Mouse (Mus musculus): ENCODE data around the gene Rora. TPM values are rescaled to one million over a fixed set of nuclear protein-coding genes. Genes with fewer than 3 reads are reported as not detected.

The Rora gene
- polyA plus RNA-seq, 1 experiment: 0.86 TPM

DNA sequence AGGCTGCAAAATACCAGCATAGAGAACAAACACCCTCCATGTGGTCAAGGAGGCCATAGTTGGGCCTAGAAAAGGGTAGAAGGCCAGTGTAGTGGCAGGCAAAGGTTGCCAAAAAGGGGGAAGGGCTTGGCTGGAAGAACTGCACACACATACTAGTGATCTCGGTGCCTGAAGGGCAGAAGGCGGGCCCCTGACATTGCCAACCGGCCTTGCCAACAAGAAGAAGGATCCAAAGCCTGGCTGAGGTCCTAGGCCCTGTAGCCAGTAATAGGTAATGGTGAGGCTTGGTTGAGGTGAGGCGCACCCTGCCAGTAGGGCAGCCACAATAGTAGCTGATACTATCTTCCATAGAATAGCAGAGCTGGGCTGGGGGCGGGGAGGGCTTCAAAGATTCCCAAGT, 401.7 kb downstream of the Rora start:
- Histone ChIP-seq H3K4me2 (ENCODE audit: low read depth) (no peak overlapping the region), H3ac (ENCODE audit: control insufficient read depth, insufficient read length) (no peak overlapping the region), H3K79me2 (ENCODE audit: control insufficient read depth, insufficient read depth) (no peaks in the 10 kb centered on the region), H3K4me3 (no peak overlapping the region), H3K36me3 (ENCODE audit: control insufficient read depth, insufficient read depth) (no peaks in the 10 kb centered on the region), H3K27me3 (ENCODE audit: control insufficient read depth, insufficient read depth, insufficient read length) (no peaks in the 10 kb centered on the region)
- TF ChIP-seq REST (IDR thresholded peaks at IDR 0.05; ENCODE audit: insufficient read depth, insufficient read length): no peak
- no peak for TF ChIP-seq MYOD1 (IDR thresholded peaks at IDR 0.05; ENCODE audit: control insufficient read depth in 1 of 3, insufficient read length in 2 of 3, low read depth in 2 of 3)
- no peak for TF ChIP-seq E2F4 (IDR thresholded peaks at IDR 0.05; ENCODE audit: insufficient read depth)
- TF ChIP-seq SRF (IDR thresholded peaks at IDR 0.05; ENCODE audit: control insufficient read depth, insufficient read length, low read depth): no peak
- TF ChIP-seq CEBPB (IDR thresholded peaks at IDR 0.05; ENCODE audit: insufficient read depth, poor library complexity, severe bottlenecking): no peak

DNA sequence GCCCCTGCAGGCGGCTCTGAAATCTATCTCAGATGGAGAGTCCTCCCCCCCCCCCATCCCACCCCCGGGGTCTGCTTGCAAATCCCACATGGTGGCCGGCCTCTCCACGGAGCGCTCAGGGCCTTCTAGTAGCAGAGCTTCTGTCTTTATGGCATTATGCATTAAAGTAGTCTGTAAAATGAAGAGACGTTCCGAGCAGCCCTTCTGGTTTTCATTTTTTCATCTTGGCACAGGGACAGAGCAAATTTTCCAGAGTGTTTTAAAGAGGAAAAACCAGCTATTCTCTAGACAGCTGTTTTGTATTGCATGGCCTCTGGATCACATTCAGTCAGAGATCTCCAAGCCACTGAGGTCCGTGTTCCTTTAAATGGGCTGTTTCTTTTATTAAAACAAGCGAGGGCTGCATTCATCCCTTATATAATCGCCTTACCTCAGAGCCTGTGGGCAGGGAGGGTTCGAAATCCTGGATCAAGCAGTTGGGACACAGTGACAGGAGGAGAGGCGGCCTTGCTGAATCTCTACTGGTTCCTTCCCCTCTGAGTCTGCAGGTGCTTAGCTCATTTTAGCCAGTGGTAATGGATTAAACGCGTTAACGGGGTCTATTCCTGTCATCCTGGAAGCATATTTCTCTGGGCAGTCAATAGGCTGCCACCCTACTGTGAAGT, 417.7 kb downstream of the Rora start:
- Histone ChIP-seq H3K4me2 (ENCODE audit: low read depth) (no peak overlapping the region), H3K27me3 (ENCODE audit: control insufficient read depth, insufficient read depth, insufficient read length) (no peaks in the 10 kb centered on the region), H3ac (ENCODE audit: control insufficient read depth, insufficient read length) (no peak overlapping the region), H3K79me2 (ENCODE audit: control insufficient read depth, insufficient read depth) (no peaks in the 10 kb centered on the region), H3K36me3 (ENCODE audit: control insufficient read depth, insufficient read depth) (no peaks in the 10 kb centered on the region), H3K4me3 (no peak overlapping the region)
- TF ChIP-seq POLR2A (IDR thresholded peaks at IDR 0.05; ENCODE audit: insufficient read length, low read depth) (no peak), CEBPB (IDR thresholded peaks at IDR 0.05; ENCODE audit: insufficient read depth, poor library complexity, severe bottlenecking) (no peak), MAX (IDR thresholded peaks at IDR 0.05; ENCODE audit: low read depth) (no peak), REST (IDR thresholded peaks at IDR 0.05; ENCODE audit: insufficient read depth, insufficient read length) (no peak), POLR2AphosphoS2 (IDR thresholded peaks at IDR 0.05; ENCODE audit: insufficient read length, low read depth) (no peak), USF1 (IDR thresholded peaks at IDR 0.05; ENCODE audit: low read depth) (no peak), SRF (IDR thresholded peaks at IDR 0.05; ENCODE audit: control insufficient read depth, insufficient read length, low read depth) (no peak), E2F4 (IDR thresholded peaks at IDR 0.05; ENCODE audit: insufficient read depth) (no peak), TCF12 (IDR thresholded peaks at IDR 0.05; ENCODE audit: insufficient read depth, poor library complexity, severe bottlenecking) (no peak), MYOG (IDR thresholded peaks at IDR 0.05; ENCODE audit: control insufficient read depth in 1 of 3, insufficient read depth in 1 of 3, insufficient read length in 2 of 3, low read depth in 2 of 3) (no peak), TCF3 (IDR thresholded peaks at IDR 0.05; ENCODE audit: insufficient read length, low read depth) (no peak), MYOD1 (IDR thresholded peaks at IDR 0.05; ENCODE audit: control insufficient read depth in 1 of 3, insufficient read length in 2 of 3, low read depth in 2 of 3) (no peak)

DNA sequence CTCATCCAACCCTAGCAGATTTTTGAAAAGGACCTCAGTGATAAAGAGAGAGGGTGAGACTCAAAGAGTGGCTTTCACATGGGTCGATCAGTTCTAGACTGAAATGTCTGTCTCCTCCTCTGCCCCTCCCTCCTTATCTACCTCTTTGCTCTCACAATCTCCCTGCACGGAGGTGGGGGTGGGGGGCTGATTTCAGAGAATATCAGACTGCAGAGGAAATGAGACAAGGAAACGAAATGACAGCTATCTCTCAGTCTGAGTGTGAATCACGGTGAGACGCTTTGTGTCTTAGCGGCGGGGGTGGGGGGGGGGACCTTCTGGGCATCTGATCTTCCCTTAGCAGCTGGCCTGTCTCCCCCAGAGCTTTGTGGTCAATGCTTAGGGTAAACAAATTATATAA, 419.7 kb downstream of the Rora start:
- Histone ChIP-seq H3K36me3 (ENCODE audit: control insufficient read depth, insufficient read depth) (no peaks in the 10 kb centered on the region), H3K4me2 (ENCODE audit: low read depth) (no peak overlapping the region), H3K79me2 (ENCODE audit: control insufficient read depth, insufficient read depth) (no peaks in the 10 kb centered on the region), H3K27me3 (ENCODE audit: control insufficient read depth, insufficient read depth, insufficient read length) (no peaks in the 10 kb centered on the region), H3ac (ENCODE audit: control insufficient read depth, insufficient read length) (no peak overlapping the region), H3K4me3 (no peak overlapping the region)
- TF ChIP-seq USF1 (IDR thresholded peaks at IDR 0.05; ENCODE audit: low read depth) (no peak), POLR2A (IDR thresholded peaks at IDR 0.05; ENCODE audit: insufficient read length, low read depth) (no peak), SRF (IDR thresholded peaks at IDR 0.05; ENCODE audit: control insufficient read depth, insufficient read length, low read depth) (no peak), MYOG (IDR thresholded peaks at IDR 0.05; ENCODE audit: control insufficient read depth in 1 of 3, insufficient read depth in 1 of 3, insufficient read length in 2 of 3, low read depth in 2 of 3) (no peak), REST (IDR thresholded peaks at IDR 0.05; ENCODE audit: insufficient read depth, insufficient read length) (no peak), TCF12 (IDR thresholded peaks at IDR 0.05; ENCODE audit: insufficient read depth, poor library complexity, severe bottlenecking) (no peak), CEBPB (IDR thresholded peaks at IDR 0.05; ENCODE audit: insufficient read depth, poor library complexity, severe bottlenecking) (no peak), MAX (IDR thresholded peaks at IDR 0.05; ENCODE audit: low read depth) (no peak), E2F4 (IDR thresholded peaks at IDR 0.05; ENCODE audit: insufficient read depth) (no peak), MYOD1 (IDR thresholded peaks at IDR 0.05; ENCODE audit: control insufficient read depth in 1 of 3, insufficient read length in 2 of 3, low read depth in 2 of 3) (no peak), POLR2AphosphoS2 (IDR thresholded peaks at IDR 0.05; ENCODE audit: insufficient read length, low read depth) (no peak), TCF3 (IDR thresholded peaks at IDR 0.05; ENCODE audit: insufficient read length, low read depth) (no peak)

- Histone ChIP-seq H3ac (ENCODE audit: control insufficient read depth, insufficient read length) (no peak overlapping the region), H3K36me3 (ENCODE audit: control insufficient read depth, insufficient read depth) (no peaks in the 10 kb centered on the region), H3K27me3 (ENCODE audit: control insufficient read depth, insufficient read depth, insufficient read length) (no peaks in the 10 kb centered on the region), H3K79me2 (ENCODE audit: control insufficient read depth, insufficient read depth) (no peaks in the 10 kb centered on the region), H3K4me2 (ENCODE audit: low read depth) (no peak overlapping the region), H3K4me3 (no peak overlapping the region)
- TF ChIP-seq USF1 (IDR thresholded peaks at IDR 0.05; ENCODE audit: low read depth) (no peak), CEBPB (IDR thresholded peaks at IDR 0.05; ENCODE audit: insufficient read depth, poor library complexity, severe bottlenecking) (no peak), TCF3 (IDR thresholded peaks at IDR 0.05; ENCODE audit: insufficient read length, low read depth) (no peak), MAX (IDR thresholded peaks at IDR 0.05; ENCODE audit: low read depth) (no peak), POLR2AphosphoS2 (IDR thresholded peaks at IDR 0.05; ENCODE audit: insufficient read length, low read depth) (no peak), MYOG (IDR thresholded peaks at IDR 0.05; ENCODE audit: control insufficient read depth in 1 of 3, insufficient read depth in 1 of 3, insufficient read length in 2 of 3, low read depth in 2 of 3) (no peak), POLR2A (IDR thresholded peaks at IDR 0.05; ENCODE audit: insufficient read length, low read depth) (no peak), MYOD1 (IDR thresholded peaks at IDR 0.05; ENCODE audit: control insufficient read depth in 1 of 3, insufficient read length in 2 of 3, low read depth in 2 of 3) (no peak), REST (IDR thresholded peaks at IDR 0.05; ENCODE audit: insufficient read depth, insufficient read length) (no peak), SRF (IDR thresholded peaks at IDR 0.05; ENCODE audit: control insufficient read depth, insufficient read length, low read depth) (no peak)
Observed at GRCm38 (mm10) chr9:69084086-69084719, 430.6 kb downstream of the Rora start.
